Mouse (Mus musculus) erythroblast, embryonic 14.5 days (primary cell): ENCODE measurements around the gene Tlk2. TPM values are rescaled to one million over a fixed set of nuclear protein-coding genes. Genes with fewer than 3 reads are reported as not detected.

Source experiments
- H3K27me3 ChIP-seq: 2 replicates; pipeline ENCODE4 v1.6.1; 2012; ENCODE audit warnings: inconsistent platforms; ENCODE audit not compliant: control insufficient read depth
- H3K36me3 ChIP-seq: 2 replicates; pipeline ENCODE4 v1.6.1; 2012; ENCODE audit warnings: mild to moderate bottlenecking, inconsistent platforms; ENCODE audit not compliant: control insufficient read depth
- H3K4me1 ChIP-seq: 2 replicates; pipeline ENCODE4 v1.6.1; 2012; ENCODE audit warnings: inconsistent platforms; ENCODE audit not compliant: control insufficient read depth
- H3K4me3 ChIP-seq: replicated peaks from 2 replicates; pipeline ENCODE3; 2012; ENCODE audit warnings: moderate library complexity, mild to moderate bottlenecking, inconsistent platforms
- H3K9me3 ChIP-seq: 2 replicates; pipeline ENCODE4 v1.6.1; 2012; ENCODE audit warnings: low read length, inconsistent platforms, mixed read lengths; ENCODE audit not compliant: control insufficient read depth
- GATA1 ChIP-seq: IDR thresholded peaks from 2 replicates; pipeline ENCODE4 v1.6.1; 2012; ENCODE audit warnings: low read length, inconsistent platforms, mixed read lengths
- TAL1 ChIP-seq: IDR thresholded peaks from 3 replicates; pipeline ENCODE4 v1.6.1; 2012; ENCODE audit warnings: low read length, inconsistent platforms, mixed read lengths
- polyA plus RNA-seq: library from polyadenylated mRNA; stranded (reverse); fragments of >175 nt; gene quantifications from 2 replicates; pipeline ENCODE4 v1.2.3, GENCODE M21; 2012

Tlk2 gene
- polyA plus RNA-seq, 1 experiment, result 0.91 TPM

GRCm38 (mm10) chr11:105293101-105293581 is 114.5 kb downstream of the Tlk2 start:
- H3K9me3 ChIP-seq, result peaks cover 3% of the 10 kb centered on the region; the same call in 1 of the 2 replicates
- H3K36me3 ChIP-seq, result peaks cover 6% of the 10 kb centered on the region
- no peak overlapping the region for H3K4me3 ChIP-seq
- peaks cover 5% of the 10 kb centered on the region for H3K4me1 ChIP-seq
- H3K27me3 ChIP-seq, result peaks cover 58% of the 10 kb centered on the region
- no peak for TF ChIP-seq GATA1
- TF ChIP-seq TAL1, result no peak

- Histone ChIP-seq H3K36me3 (peaks cover 2% of the 10 kb centered on the region; the same call in 1 of the 2 replicates), H3K4me1 (peaks cover 5% of the 10 kb centered on the region), H3K9me3 (peaks cover 3% of the 10 kb centered on the region; the same call in 1 of the 2 replicates), H3K4me3 (no peak overlapping the region), H3K27me3 (peaks cover 58% of the 10 kb centered on the region)
- TF ChIP-seq TAL1, result no peak
Measured at GRCm38 (mm10) chr11:105293901-105294494, 115.4 kb downstream of the Tlk2 start.

- peaks cover 5% of the 10 kb centered on the region for H3K4me1 ChIP-seq
- no peaks in the 10 kb centered on the region for H3K36me3 ChIP-seq
- H3K27me3 ChIP-seq, result peaks cover 45% of the 10 kb centered on the region
- TF ChIP-seq TAL1 (no peak), GATA1 (no peak)
- peaks cover 3% of the 10 kb centered on the region; the same call in 1 of the 2 replicates for H3K9me3 ChIP-seq
- no peak overlapping the region for H3K4me3 ChIP-seq
Measured at GRCm38 (mm10) chr11:105296084-105296483, 117.5 kb downstream of the Tlk2 start.

GRCm38 (mm10) chr11:105310197-105310596 is 131.6 kb downstream of the Tlk2 start:
- Histone ChIP-seq H3K36me3 (no peaks in the 10 kb centered on the region), H3K4me3 (no peak overlapping the region), H3K4me1 (no peaks in the 10 kb centered on the region), H3K27me3 (no peaks in the 10 kb centered on the region), H3K9me3 (no peaks in the 10 kb centered on the region)
- TF ChIP-seq GATA1 (no peak), TAL1 (no peak)

GRCm38 (mm10) chr11:105311291-105311975 is 132.8 kb downstream of the Tlk2 start:
- H3K27me3 ChIP-seq, result no peaks in the 10 kb centered on the region
- no peaks in the 10 kb centered on the region for H3K9me3 ChIP-seq
- no peaks in the 10 kb centered on the region for H3K36me3 ChIP-seq

GRCm38 (mm10) chr11:105312311-105312942 is 133.8 kb downstream of the Tlk2 start:
- no peaks in the 10 kb centered on the region for H3K27me3 ChIP-seq
- no peaks in the 10 kb centered on the region for H3K9me3 ChIP-seq
- TF ChIP-seq TAL1, result no peak
- TF ChIP-seq GATA1, result no peak
- H3K4me3 ChIP-seq, result no peak overlapping the region
- H3K4me1 ChIP-seq, result no peaks in the 10 kb centered on the region
- H3K36me3 ChIP-seq, result no peaks in the 10 kb centered on the region

More at GRCm38 (mm10) chr11:105311291-105311975, 132.8 kb downstream of the Tlk2 start:
- TF ChIP-seq TAL1 (no peak), GATA1 (no peak)
- Histone ChIP-seq H3K4me1 (no peaks in the 10 kb centered on the region), H3K4me3 (no peak overlapping the region)

GRCm38 (mm10) chr11:105312972-105313632 is 134.5 kb downstream of the Tlk2 start:
- Histone ChIP-seq H3K27me3 (no peaks in the 10 kb centered on the region), H3K4me1 (no peaks in the 10 kb centered on the region), H3K36me3 (no peaks in the 10 kb centered on the region), H3K4me3 (no peak overlapping the region), H3K9me3 (no peaks in the 10 kb centered on the region)
- TF ChIP-seq GATA1 (no peak), TAL1 (no peak)

GRCm38 (mm10) chr11:105313633-105314014 is 135.0 kb downstream of the Tlk2 start:
- Histone ChIP-seq H3K27me3 (no peaks in the 10 kb centered on the region), H3K9me3 (no peaks in the 10 kb centered on the region), H3K4me1 (no peaks in the 10 kb centered on the region), H3K36me3 (no peaks in the 10 kb centered on the region), H3K4me3 (no peak overlapping the region)
- no peak for TF ChIP-seq GATA1
- TF ChIP-seq TAL1, result no peak

- Histone ChIP-seq H3K36me3 (no peaks in the 10 kb centered on the region), H3K9me3 (no peaks in the 10 kb centered on the region), H3K4me3 (no peak overlapping the region), H3K4me1 (no peaks in the 10 kb centered on the region), H3K27me3 (no peaks in the 10 kb centered on the region)
- no peak for TF ChIP-seq GATA1
- no peak for TF ChIP-seq TAL1
Measured at GRCm38 (mm10) chr11:105315296-105315695, 136.7 kb downstream of the Tlk2 start.
